Mouse (Mus musculus): ENCODE results near the gene Wnt10b.

Gene Wnt10b

DNA sequence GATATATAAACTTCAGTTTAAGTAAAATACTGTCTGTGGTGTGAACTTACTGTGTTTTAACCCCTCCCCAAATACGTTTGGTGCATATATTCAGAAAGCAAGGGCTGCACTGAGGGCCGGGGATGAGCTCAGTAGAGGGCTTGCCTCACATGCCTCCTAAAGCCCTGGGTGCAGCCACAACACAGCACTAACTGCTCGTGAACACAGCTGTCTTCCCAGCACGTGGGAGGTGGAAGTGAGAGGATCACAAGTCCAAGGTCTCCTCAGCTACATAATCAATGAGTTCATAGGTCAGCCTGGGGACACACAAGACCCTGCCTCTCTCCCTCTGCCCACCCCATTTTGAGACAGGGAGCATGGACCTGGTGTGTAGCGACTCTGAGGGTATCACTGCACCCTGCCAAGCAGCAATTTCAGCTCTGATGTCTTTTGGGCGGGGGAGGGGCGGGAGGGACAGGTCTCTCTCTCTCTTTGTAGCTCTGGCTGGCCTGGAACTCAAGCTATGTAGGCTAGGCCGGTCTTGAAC, 45.9 kb downstream of the Wnt10b start:
- in situ Hi-C loops (cut with MboI; ENCODE audit: low sequenced_read_pairs) = no loop called here

DNA sequence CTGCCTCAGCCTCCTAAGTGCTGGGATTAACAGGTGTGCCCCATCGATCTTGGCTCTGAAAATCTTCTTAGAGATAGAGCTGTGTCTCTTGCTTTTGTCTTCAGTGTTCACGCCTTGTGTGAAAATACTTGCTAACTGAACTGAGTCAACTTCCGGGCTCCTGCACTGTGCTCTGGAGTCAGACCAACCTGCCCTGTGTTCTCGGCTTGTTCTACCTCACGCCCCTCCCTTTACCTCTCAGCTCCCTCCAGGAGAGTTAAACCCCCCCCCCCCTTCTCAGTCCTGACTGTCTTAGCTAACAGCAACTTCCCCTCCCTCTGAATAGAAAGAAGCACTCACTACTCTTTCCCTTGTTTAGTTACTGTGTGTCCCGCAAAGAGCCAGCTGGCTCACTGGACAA, 47.2 kb downstream of the Wnt10b start:
- in situ Hi-C loops (cut with MboI; ENCODE audit: low sequenced_read_pairs) = no loop called here

DNA sequence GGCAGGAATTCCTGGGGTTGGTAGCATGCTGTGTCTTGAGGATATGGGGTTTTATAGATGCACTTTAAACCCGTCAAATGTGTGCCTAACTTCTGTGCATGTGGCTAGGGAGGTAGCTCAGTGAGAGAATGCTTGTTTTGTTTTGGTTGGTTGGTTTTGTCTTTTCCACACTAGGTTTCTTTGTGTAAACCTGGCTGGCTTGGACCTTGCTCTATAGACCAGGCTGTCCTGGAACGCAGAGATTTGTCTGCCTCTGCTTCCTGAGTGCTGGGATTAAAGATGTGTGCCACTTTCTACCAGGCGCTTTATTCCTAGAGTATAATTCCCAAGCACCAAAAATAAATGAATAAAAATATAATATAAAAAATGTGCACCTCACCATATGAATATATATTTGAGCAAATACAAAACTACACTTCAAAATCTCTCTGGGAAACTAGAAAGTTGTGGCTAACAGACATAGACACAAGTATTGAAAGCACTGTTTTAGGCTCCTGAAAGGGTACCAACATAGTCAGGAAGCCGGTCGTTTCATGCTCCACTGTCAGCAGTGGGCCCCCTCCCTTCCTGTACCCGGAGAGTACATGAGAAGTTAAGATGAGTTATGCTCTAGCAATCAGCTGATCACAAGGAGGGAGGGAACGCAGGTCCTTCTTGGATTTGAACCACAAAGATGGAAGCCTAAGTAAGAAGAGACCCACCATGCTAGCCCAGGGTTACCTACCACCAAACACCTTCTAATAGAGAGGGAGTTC, 48.0 kb downstream of the Wnt10b start:
- in situ Hi-C loops (cut with MboI; ENCODE audit: low sequenced_read_pairs) = no loop called here

DNA sequence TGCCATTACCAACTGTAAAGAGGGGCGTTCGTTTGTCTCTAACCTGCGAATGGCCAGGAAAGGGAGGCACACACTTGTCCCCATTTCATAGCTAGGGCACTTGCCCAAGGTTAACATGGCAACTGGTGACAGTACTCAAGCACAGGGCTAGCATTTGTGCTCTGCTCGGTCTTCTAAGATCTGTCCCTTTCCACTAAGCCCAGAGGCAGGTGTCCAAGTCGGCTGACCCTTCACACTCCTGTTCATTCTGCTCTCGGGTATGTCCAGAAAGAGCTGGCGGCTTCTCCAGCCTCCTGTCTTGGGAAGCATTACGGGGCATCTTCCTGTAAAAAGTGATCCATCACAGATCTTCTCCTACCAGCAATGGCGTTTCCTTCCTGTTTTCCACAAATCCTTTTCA, 49.6 kb downstream of the Wnt10b start:
- in situ Hi-C loops (cut with MboI; ENCODE audit: low sequenced_read_pairs) = no loop called here

DNA sequence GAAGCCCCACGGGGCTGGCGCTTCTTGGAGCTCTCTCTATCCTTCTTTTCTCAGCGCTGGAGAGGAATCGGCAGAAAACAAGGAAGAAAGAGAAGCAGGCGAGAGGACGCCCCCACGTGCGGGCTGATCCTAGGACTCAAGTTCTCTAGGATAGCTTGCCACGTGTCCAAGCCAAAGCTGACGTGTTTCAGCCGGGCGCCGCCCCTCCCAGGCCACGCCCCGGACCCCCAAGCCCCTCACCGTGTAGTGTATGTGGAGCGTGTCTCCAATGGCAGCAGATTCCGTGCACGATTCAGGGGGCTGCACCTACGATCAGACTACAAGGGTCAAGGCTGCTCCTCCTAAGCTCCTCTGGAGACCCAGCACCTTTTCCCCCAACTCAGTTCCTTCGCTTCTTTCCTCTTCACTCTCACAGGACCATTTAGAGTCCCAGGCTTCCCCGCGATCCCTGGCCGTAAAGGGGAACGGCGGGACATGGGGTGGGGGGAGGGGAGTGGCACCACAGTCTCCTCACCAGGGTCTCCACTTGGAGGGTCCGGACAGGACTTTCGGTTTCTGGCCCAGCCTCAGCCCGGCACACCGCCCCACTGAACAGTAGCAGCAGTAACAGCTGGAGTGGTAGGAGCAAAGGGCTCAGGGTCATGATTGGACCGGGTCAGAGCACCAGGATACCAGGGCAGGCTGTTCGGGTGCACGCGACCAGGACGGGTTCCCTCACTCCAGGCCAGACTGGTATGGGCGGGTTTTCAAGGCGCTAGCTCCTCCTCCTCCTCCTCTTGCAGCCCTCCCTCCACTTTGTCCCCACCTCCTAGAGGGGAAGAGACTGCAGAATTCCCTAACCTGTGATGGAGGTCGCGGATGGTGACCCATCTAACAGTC, 50.3 kb downstream of the Wnt10b start, which contains the start of gene Fkbp11:
Gene Fkbp11, minus strand, starts transcription at position 756 of the 879 bp plus-strand sequence.
- in situ Hi-C loops (cut with MboI; ENCODE audit: low sequenced_read_pairs) = no loop called here

DNA sequence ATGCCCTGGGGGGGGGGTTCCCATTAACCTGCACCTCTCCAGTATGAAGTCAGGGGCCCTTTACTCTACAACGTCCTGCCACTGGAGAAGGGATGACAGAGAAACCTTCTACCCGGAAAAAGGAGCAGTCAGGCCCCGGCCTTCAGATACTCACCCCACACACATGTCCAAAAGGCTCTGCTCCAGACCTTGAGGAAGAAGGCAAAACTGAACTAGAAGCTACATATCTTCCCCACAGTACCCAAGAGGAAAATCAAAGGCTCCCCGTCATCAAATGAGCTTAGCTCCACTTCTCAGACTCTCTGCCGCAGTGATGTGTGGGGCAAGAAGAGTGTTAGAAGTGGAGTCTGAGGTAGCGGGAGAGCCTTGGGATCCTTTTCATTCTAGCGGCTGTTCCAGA, 51.2 kb downstream of the Wnt10b start:
- in situ Hi-C loops (cut with MboI; ENCODE audit: low sequenced_read_pairs) = no loop called here

DNA sequence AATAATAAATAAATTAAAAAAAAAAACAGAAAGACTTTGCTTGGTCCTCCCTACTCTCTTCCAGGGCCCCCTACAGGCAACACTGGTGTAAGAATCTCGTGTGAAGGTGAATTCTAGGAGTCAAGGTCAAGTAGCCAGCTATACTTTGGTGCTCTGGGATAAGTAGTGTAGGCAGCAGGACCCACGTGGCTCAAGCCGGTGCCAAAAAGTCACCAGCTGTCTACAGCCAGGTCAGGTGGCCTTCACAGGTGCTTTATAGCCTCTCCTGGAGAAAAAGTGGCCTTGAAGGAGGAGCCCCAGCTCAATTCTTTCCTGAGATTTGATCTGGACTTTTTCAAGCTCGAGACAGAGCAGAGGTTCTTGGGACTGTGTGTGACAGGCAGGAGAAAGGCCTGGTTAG, 51.9 kb downstream of the Wnt10b start:
- in situ Hi-C loops (cut with MboI; ENCODE audit: low sequenced_read_pairs) = no loop called here

DNA sequence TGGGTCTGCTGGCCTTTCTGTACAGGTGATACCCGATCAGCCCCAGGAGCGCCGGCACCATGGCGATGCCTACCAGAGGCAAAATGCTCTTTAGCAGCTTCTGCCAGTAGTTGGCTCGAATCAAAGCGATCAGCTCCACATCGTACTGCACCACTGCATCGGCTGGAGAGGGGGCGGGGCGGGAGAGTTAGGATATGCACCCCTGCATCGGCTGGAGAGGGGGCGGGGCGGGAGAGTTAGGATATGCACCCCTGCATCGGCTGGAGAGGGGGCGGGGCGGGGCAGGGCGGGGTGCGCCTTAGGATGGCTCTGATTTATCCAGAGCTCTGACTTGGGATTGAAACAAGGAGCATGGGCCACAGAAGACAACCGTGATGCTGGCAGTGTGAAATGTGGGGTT, 53.5 kb downstream of the Wnt10b start:
- in situ Hi-C loops (cut with MboI; ENCODE audit: low sequenced_read_pairs) = no loop called here

DNA sequence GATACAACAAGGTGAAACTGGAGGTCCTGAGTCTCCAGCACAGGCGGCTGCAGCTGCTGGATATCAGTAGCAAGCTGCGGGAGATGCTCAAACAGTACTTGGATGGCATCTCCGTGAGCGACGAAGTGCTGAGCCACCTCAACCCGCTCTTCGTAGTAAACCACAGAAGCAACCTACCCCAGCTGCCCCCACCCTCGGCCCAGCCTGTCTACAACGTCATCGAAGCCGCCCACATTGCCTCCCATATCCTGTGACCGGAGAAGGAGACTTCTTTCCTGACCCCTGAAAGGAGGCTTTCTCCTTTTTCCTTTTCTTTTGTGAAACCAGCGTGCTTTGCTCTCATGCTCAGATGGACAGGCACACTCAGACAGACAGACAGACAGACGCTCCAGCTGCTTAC, 55.1 kb downstream of the Wnt10b start:
- in situ Hi-C loops (cut with MboI; ENCODE audit: low sequenced_read_pairs) = no loop called here

DNA sequence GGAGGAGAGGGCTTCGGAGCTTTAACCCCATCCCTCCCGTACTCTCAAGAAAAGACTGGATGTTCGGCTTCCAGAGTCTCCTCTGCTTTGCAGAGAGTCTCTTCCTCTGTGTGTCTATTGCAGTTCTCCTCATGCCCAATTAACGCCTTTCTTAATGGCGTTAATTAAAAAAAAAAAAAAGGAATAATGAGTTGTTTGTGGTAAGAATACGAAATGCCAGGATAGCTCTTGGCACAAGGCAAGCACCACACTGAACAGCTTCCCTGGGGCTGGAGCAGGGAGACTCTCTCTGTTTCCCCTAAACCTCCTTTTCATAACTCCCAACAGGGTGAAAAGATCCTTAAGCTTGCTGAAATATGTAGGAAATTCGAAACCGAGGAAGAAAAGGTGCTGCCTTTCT, 55.8 kb downstream of the Wnt10b start:
- in situ Hi-C loops (cut with MboI; ENCODE audit: low sequenced_read_pairs) = no loop called here
